Mouse (Mus musculus): ENCODE data around the gene Tmigd1.
"Not testable (repeated sequence)": the region's sequence is repeated elsewhere in the genome, so short reads cannot be mapped to it uniquely, and the experiment has no call there.

Gene Tmigd1

GRCm38 (mm10) chr11:76898751-76899150, 3.2 kb upstream of the Tmigd1 start:
- DNase-seq (ENCODE audit: low spot score) = no peak

GRCm38 (mm10) chr11:76899758-76900738, 1.9 kb upstream of the Tmigd1 start:
- DNase-seq (ENCODE audit: low spot score) = no peak

GRCm38 (mm10) chr11:76904340-76904739, 2.4 kb downstream of the Tmigd1 start:
- no peak for DNase-seq (ENCODE audit: low spot score)

GRCm38 (mm10) chr11:76908651-76909050, 6.7 kb downstream of the Tmigd1 start:
- DNase-seq (ENCODE audit: low spot score) = no peak

GRCm38 (mm10) chr11:76911325-76912054, 9.5 kb downstream of the Tmigd1 start:
- DNase-seq (ENCODE audit: low spot score) = no peak

- no peak for DNase-seq (ENCODE audit: low spot score)
Observed at GRCm38 (mm10) chr11:76912055-76912395, 10.1 kb downstream of the Tmigd1 start.

GRCm38 (mm10) chr11:76914366-76914765, 12.4 kb downstream of the Tmigd1 start:
- DNase-seq (ENCODE audit: low spot score) = no peak

- DNase-seq (ENCODE audit: low spot score) = no peak
Observed at GRCm38 (mm10) chr11:76916539-76917229, 14.7 kb downstream of the Tmigd1 start.

GRCm38 (mm10) chr11:76917230-76917548, 15.2 kb downstream of the Tmigd1 start:
- DNase-seq (ENCODE audit: low spot score) = no peak

- DNase-seq (ENCODE audit: low spot score) = no peak
Observed at GRCm38 (mm10) chr11:76920607-76921006, 18.6 kb downstream of the Tmigd1 start.

- DNase-seq (ENCODE audit: low spot score) = no peak
Observed at GRCm38 (mm10) chr11:76924759-76925236, 22.8 kb downstream of the Tmigd1 start, which contains the start of gene Blmh. Gene Blmh, plus strand, starts transcription at chr11:76924809.

GRCm38 (mm10) chr11:76928586-76928985, 26.6 kb downstream of the Tmigd1 start:
- not testable (repeated sequence) for DNase-seq (ENCODE audit: low spot score)

GRCm38 (mm10) chr11:76933209-76933608, 31.2 kb downstream of the Tmigd1 start:
- no peak for DNase-seq (ENCODE audit: low spot score)

- no peak for DNase-seq (ENCODE audit: low spot score)
Observed at GRCm38 (mm10) chr11:76936578-76936977, 34.6 kb downstream of the Tmigd1 start.

- no peak for DNase-seq (ENCODE audit: low spot score)
Observed at GRCm38 (mm10) chr11:76944839-76945238, 42.9 kb downstream of the Tmigd1 start.

GRCm38 (mm10) chr11:76945386-76946202, 43.6 kb downstream of the Tmigd1 start:
- peak; percentile 97 for DNase-seq (ENCODE audit: low spot score)

GRCm38 (mm10) chr11:76946203-76946585, 44.2 kb downstream of the Tmigd1 start:
- no peak for DNase-seq (ENCODE audit: low spot score)

- no peak for DNase-seq (ENCODE audit: low spot score)
Observed at GRCm38 (mm10) chr11:76953536-76953935, 51.6 kb downstream of the Tmigd1 start.

GRCm38 (mm10) chr11:76965703-76966102, 63.7 kb downstream of the Tmigd1 start:
- DNase-seq (ENCODE audit: low spot score) = no peak
